Mouse (Mus musculus) limb, embryonic 11.5 days (tissue): ENCODE measurements around the gene Pi4ka. TPM values are rescaled to one million over a fixed set of nuclear protein-coding genes. Genes with fewer than 3 reads are reported as not detected.

Experiments
- ATAC-seq: fragments of 200-750 bp; cut with Nextera tagmentation; 2 replicates; pipeline ENCODE4 v1.8.0; 2017; ENCODE audit warnings: low read depth; ENCODE audit not compliant: insufficient number of reproducible peaks, low FRiP score, low TSS enrichment
- DNase-seq: peaks from one replicate; pipeline ENCODE4 v3.0.0-alpha.2; 2015; ENCODE audit warnings: low spot score
- H3K27ac ChIP-seq: fragments of 300-500 bp; sonication (generic); replicated peaks from 2 replicates; pipeline ENCODE4 v1.5.1; 2014; ENCODE audit warnings: low read depth, mild to moderate bottlenecking, low read length
- H3K27me3 ChIP-seq: fragments of 300-500 bp; sonication (generic); 2 replicates; pipeline ENCODE4 v1.6.1; 2014; ENCODE audit warnings: mild to moderate bottlenecking, low read length, mixed read lengths; ENCODE audit not compliant: control insufficient read depth, insufficient read depth
- H3K36me3 ChIP-seq: fragments of 300-500 bp; sonication (generic); 2 replicates; pipeline ENCODE4 v1.6.1; 2014; ENCODE audit warnings: mild to moderate bottlenecking, low read length, moderate library complexity, mixed read lengths; ENCODE audit not compliant: control insufficient read depth, insufficient read depth
- H3K4me1 ChIP-seq: fragments of 300-500 bp; sonication (generic); 2 replicates; pipeline ENCODE4 v1.6.1; 2014; ENCODE audit warnings: low read length, mixed read lengths; ENCODE audit not compliant: control insufficient read depth, insufficient read depth
- H3K4me2 ChIP-seq: fragments of 300-500 bp; sonication (generic); 2 replicates; pipeline ENCODE4 v1.6.1; 2014; ENCODE audit warnings: low read depth, mild to moderate bottlenecking, moderate library complexity; ENCODE audit not compliant: severe bottlenecking
- H3K4me3 ChIP-seq: fragments of 300-500 bp; sonication (generic); 2 replicates; pipeline ENCODE4 v1.5.1; 2014; ENCODE audit warnings: low read depth, low read length
- H3K9ac ChIP-seq: fragments of 300-500 bp; sonication (generic); 2 replicates; pipeline ENCODE4 v1.6.1; 2014; ENCODE audit warnings: mild to moderate bottlenecking, low read length
- H3K9me3 ChIP-seq: fragments of 300-500 bp; sonication (generic); 2 replicates; pipeline ENCODE4 v1.6.1; 2016; ENCODE audit warnings: low read length; ENCODE audit not compliant: control insufficient read depth
- WGBS: fragments of 180-500 bp; shearing (Covaris S2); extraction: QIAGEN DNeasy Blood & Tissue Kit; methylation state at CpG from one replicate; pipeline ENCODE4 v1.1.7; 2014; 5-methylcytosine and 5-hydroxymethylcytosine counted together
- polyA plus RNA-seq: library from polyadenylated mRNA; unstranded; fragments of >200 nt; fragmentation: Nextera tagmentation; extraction: Ambion mirVana; gene quantifications from 2 replicates; pipeline ENCODE4 v1.2.1, GENCODE M21; 2014

Gene Pi4ka
- polyA plus RNA-seq, 1 experiment from 2014 or later, result 33.2 TPM

GRCm38 (mm10) chr16:17276164-17277151, 129.7 kb downstream of the Pi4ka start:
- H3K9ac ChIP-seq, result peak overlapping the region; percentile 62
- ATAC-seq, result peak; percentile 82
- peak overlapping the region; percentile 45 for H3K4me3 ChIP-seq
- H3K27me3 ChIP-seq, result peaks cover 16% of the 10 kb centered on the region
- peak overlapping the region; percentile 94 for H3K4me2 ChIP-seq
- no peaks in the 10 kb centered on the region for H3K36me3 ChIP-seq
- H3K9me3 ChIP-seq, result no peaks in the 10 kb centered on the region
- H3K4me1 ChIP-seq, result peaks cover 10% of the 10 kb centered on the region; the same call in 1 of the 2 replicates
- under 1% methylated on average over 59 of the region's 62 CpGs for WGBS
- 0 out of 2 replicates have a peak overlapping the region, but pooled peaks have one; percentile 26 for H3K27ac ChIP-seq
- peak; percentile 98 for DNase-seq

GRCm38 (mm10) chr16:17275721-17276120, 130.4 kb downstream of the Pi4ka start, which contains the start of gene Tmem191c:
Gene Tmem191c, plus strand, starts transcription at chr16:17276077.
- no peak for DNase-seq
- peak within 1 kb of the TSS; percentile 62 for H3K9ac ChIP-seq
- no peak; the same call in 1 of the 2 replicates for ATAC-seq
- peaks cover 16% of the 10 kb centered on the region for H3K27me3 ChIP-seq
- H3K4me1 ChIP-seq, result peaks cover 10% of the 10 kb centered on the region; the same call in 1 of the 2 replicates
- 60% methylated on average over 7 of the region's 7 CpGs for WGBS
- H3K4me2 ChIP-seq, result peak within 1 kb of the TSS; percentile 94
- no peaks in the 10 kb centered on the region for H3K9me3 ChIP-seq
- H3K36me3 ChIP-seq, result no peaks in the 10 kb centered on the region
- peak within 1 kb of the TSS; percentile 45 for H3K4me3 ChIP-seq
- 0 out of 2 replicates have a peak within 1 kb of the TSS, but pooled peaks have one; percentile 26 for H3K27ac ChIP-seq

- ATAC-seq, result no peak
- 76% methylated on average over 6 of the region's 6 CpGs for WGBS
- Histone ChIP-seq H3K4me2 (no peak overlapping the region), H3K4me1 (0 out of 2 replicates have a peak, but pooled peaks cover 3% of the 10 kb centered on the region), H3K36me3 (no peaks in the 10 kb centered on the region), H3K9me3 (no peaks in the 10 kb centered on the region), H3K9ac (no peak overlapping the region), H3K4me3 (no peak overlapping the region), H3K27ac (no peak overlapping the region), H3K27me3 (peaks cover under 1% of the 10 kb centered on the region)
- DNase-seq, result no peak
Observed at GRCm38 (mm10) chr16:17271856-17272255, 134.3 kb downstream of the Pi4ka start.

GRCm38 (mm10) chr16:17271124-17271523, 135.0 kb downstream of the Pi4ka start:
- no peaks in the 10 kb centered on the region for H3K9me3 ChIP-seq
- no peaks in the 10 kb centered on the region for H3K36me3 ChIP-seq
- ATAC-seq, result no peak
- H3K4me3 ChIP-seq, result no peak overlapping the region
- H3K27me3 ChIP-seq, result no peaks in the 10 kb centered on the region
- no peak overlapping the region for H3K27ac ChIP-seq
- DNase-seq, result no peak
- H3K4me2 ChIP-seq, result no peak overlapping the region
- no peak overlapping the region for H3K9ac ChIP-seq
- 66% methylated on average over 4 of the region's 4 CpGs for WGBS
- no peaks in the 10 kb centered on the region for H3K4me1 ChIP-seq

- H3K27me3 ChIP-seq, result no peaks in the 10 kb centered on the region
- no peak overlapping the region for H3K27ac ChIP-seq
- H3K9ac ChIP-seq, result no peak overlapping the region
- 92% methylated on average over 5 of the region's 5 CpGs for WGBS
- DNase-seq (no peak), ATAC-seq (no peak)
- no peaks in the 10 kb centered on the region for H3K9me3 ChIP-seq
- no peaks in the 10 kb centered on the region for H3K4me1 ChIP-seq
- no peak overlapping the region for H3K4me3 ChIP-seq
- H3K36me3 ChIP-seq, result no peaks in the 10 kb centered on the region
- no peak overlapping the region for H3K4me2 ChIP-seq
Observed at GRCm38 (mm10) chr16:17269872-17270271, 136.2 kb downstream of the Pi4ka start.

- Histone ChIP-seq H3K27ac (no peak overlapping the region), H3K4me2 (no peak overlapping the region), H3K9me3 (no peaks in the 10 kb centered on the region), H3K4me1 (no peaks in the 10 kb centered on the region), H3K27me3 (no peaks in the 10 kb centered on the region), H3K36me3 (no peaks in the 10 kb centered on the region), H3K4me3 (no peak overlapping the region), H3K9ac (no peak overlapping the region)
- DNase-seq (no peak), ATAC-seq (no peak)
- WGBS, result 68% methylated on average over 5 of the region's 5 CpGs
Observed at GRCm38 (mm10) chr16:17267937-17268336, 138.2 kb downstream of the Pi4ka start.

- no peaks in the 10 kb centered on the region for H3K9me3 ChIP-seq
- DNase-seq, result no peak
- no peak for ATAC-seq
- no peak overlapping the region for H3K4me3 ChIP-seq
- no peaks in the 10 kb centered on the region for H3K4me1 ChIP-seq
- H3K4me2 ChIP-seq, result no peak overlapping the region
- no peak overlapping the region for H3K27ac ChIP-seq
- no peaks in the 10 kb centered on the region for H3K27me3 ChIP-seq
- no peaks in the 10 kb centered on the region for H3K36me3 ChIP-seq
- no peak overlapping the region for H3K9ac ChIP-seq
- WGBS, result 91% methylated on average over 3 of the region's 3 CpGs
Observed at GRCm38 (mm10) chr16:17266113-17266512, 140.0 kb downstream of the Pi4ka start.

GRCm38 (mm10) chr16:17261341-17261740, 144.8 kb downstream of the Pi4ka start:
- H3K9me3 ChIP-seq, result no peaks in the 10 kb centered on the region
- H3K4me1 ChIP-seq, result no peaks in the 10 kb centered on the region
- H3K4me2 ChIP-seq, result no peak overlapping the region
- H3K27ac ChIP-seq, result no peak overlapping the region
- no peak overlapping the region for H3K4me3 ChIP-seq
- H3K36me3 ChIP-seq, result peaks cover 18% of the 10 kb centered on the region
- WGBS, result 90% methylated on average over 1 of the region's 1 CpGs
- no peak for ATAC-seq
- no peak for DNase-seq
- no peak overlapping the region for H3K9ac ChIP-seq
- H3K27me3 ChIP-seq, result no peaks in the 10 kb centered on the region
